Mouse (Mus musculus) Muller cell, postnatal 12 days (primary cell): ENCODE data around the gene Smad9.

Experiments
- DNase-seq: peaks from one replicate; pipeline ENCODE4 v3.0.0-alpha.2; 2015; ENCODE audit errors: inconsistent ontology term

Gene Smad9

DNA sequence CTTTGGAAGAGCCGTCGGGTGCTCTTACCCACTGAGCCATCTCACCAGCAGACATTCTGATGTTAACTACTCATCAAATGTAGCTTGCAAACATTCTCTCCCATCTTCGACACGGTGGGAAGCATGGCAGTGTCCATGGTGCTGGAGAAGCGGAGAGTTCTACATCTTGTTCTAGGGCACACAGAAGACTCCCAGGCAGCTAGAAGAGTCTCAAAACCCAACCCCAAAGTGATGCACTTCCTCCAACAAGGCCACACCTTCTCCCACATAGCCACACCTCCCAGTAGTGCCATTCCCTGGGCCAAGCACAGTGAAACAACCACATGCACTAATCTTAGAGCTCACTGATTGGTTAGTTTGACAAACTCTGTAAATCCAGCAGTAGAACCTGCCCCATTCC lies 53.7 kb downstream of the Smad9 start:
- DNase-seq, result no peak

- no peak for DNase-seq
Observed at GRCm38 (mm10) chr3:54811616-54812015, 56.2 kb downstream of the Smad9 start.

DNA sequence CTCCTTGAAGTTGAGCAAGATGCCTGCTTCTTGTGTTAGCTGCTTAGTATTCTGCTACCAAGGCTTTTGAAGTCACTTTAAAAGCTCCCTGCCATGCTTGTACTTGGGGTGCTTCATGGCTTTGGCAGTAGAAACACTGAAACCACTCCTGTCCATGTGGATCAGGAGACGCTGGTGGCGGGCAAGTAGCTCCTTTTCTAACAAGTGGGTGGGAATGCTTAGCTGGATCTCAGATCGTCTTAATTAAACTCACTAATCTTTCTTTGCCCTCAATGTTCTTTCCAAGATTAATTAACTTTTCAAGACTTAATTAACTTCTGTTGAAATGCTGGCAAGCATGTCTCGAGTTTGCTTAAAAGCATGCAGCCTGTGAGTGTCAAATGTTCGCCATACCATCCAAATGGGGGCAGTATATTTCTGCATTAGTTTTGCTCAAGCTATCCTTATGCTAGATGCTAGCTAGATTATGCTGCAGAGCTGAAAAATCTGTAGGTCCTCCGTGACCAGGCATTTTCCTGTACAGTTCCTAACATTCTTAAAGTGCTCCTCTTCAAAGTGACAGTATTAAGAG lies 58.1 kb downstream of the Smad9 start:
- DNase-seq, result peak; percentile 47

GRCm38 (mm10) chr3:54814622-54815021 lies 59.2 kb downstream of the Smad9 start:
- DNase-seq, result no peak

GRCm38 (mm10) chr3:54815292-54815691 lies 59.9 kb downstream of the Smad9 start:
- peak; percentile 16 for DNase-seq

GRCm38 (mm10) chr3:54822526-54822925 lies 67.1 kb downstream of the Smad9 start:
- no peak for DNase-seq

- no peak for DNase-seq
Observed at GRCm38 (mm10) chr3:54832491-54832890, 77.1 kb downstream of the Smad9 start.

DNA sequence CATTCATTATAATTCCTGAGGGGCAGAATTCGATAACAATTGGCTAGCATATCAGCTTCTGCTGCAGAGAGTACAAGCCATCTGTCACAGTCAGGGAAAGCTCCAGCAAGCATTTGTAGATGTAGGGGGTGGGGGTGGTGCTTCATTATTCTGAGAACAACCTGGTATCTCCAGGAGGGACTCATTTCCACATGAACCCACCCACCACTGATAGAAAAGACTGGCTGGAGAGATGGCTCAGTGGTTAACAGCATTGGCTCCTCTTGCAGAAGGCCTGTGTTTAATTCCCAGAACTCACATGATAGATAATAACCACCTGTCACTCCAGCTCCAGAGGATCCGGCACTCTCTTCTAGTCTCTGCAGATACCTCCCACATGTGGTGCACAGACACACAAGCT lies 80.0 kb downstream of the Smad9 start:
- DNase-seq, result no peak
